Mouse (Mus musculus) neural tube, embryonic 13.5 days (tissue): ENCODE results near the gene Fgfr4. TPM values are rescaled to one million over a fixed set of nuclear protein-coding genes. Genes with fewer than 3 reads are reported as not detected.

Experiments used
- ATAC-seq: fragments of 200-750 bp; cut with Nextera tagmentation; 2 replicates; pipeline ENCODE4 v1.8.0; 2017; ENCODE audit warnings: low read depth, mild to moderate bottlenecking, moderate TSS enrichment, moderate library complexity
- H3K27ac ChIP-seq: fragments of 300-500 bp; sonication (generic); replicated peaks from 2 replicates; pipeline ENCODE4 v1.5.1; 2015; ENCODE audit warnings: moderate library complexity, mild to moderate bottlenecking, inconsistent platforms
- H3K27me3 ChIP-seq: fragments of 300-500 bp; sonication (generic); 2 replicates; pipeline ENCODE4 v1.6.1; 2015; ENCODE audit warnings: mild to moderate bottlenecking, inconsistent platforms
- H3K36me3 ChIP-seq: fragments of 300-500 bp; sonication (generic); 2 replicates; pipeline ENCODE4 v1.6.1; 2015; ENCODE audit warnings: mild to moderate bottlenecking, inconsistent platforms
- H3K4me1 ChIP-seq: fragments of 300-500 bp; sonication (generic); replicated peaks from 2 replicates; pipeline ENCODE4 v1.6.1; 2015; ENCODE audit warnings: inconsistent platforms
- H3K4me2 ChIP-seq: fragments of 300-500 bp; sonication (generic); 2 replicates; pipeline ENCODE4 v1.6.1; 2015; ENCODE audit warnings: inconsistent platforms, mild to moderate bottlenecking, moderate library complexity
- H3K4me3 ChIP-seq: fragments of 300-500 bp; sonication (generic); 2 replicates; pipeline ENCODE4 v1.5.1; 2015; ENCODE audit warnings: mild to moderate bottlenecking, inconsistent platforms
- H3K9ac ChIP-seq: fragments of 300-500 bp; sonication (generic); 2 replicates; pipeline ENCODE4 v1.6.1; 2015; ENCODE audit warnings: moderate library complexity, mild to moderate bottlenecking, inconsistent platforms
- H3K9me3 ChIP-seq: fragments of 300-500 bp; sonication (generic); 2 replicates; pipeline ENCODE4 v1.6.1; 2016; ENCODE audit warnings: inconsistent platforms
- WGBS: fragments of 180-500 bp; shearing (Covaris S2); methylation state at CpG from one replicate; pipeline ENCODE4 v1.1.7; 2015; 5-methylcytosine and 5-hydroxymethylcytosine counted together
- polyA plus RNA-seq: library from polyadenylated mRNA; unstranded; fragments of >200 nt; fragmentation: Nextera tagmentation; extraction: Ambion mirVana; gene quantifications from 2 replicates; pipeline ENCODE4 v1.2.1, GENCODE M21; 2015

Gene Fgfr4
- polyA plus RNA-seq, 1 experiment from 2014 or later = 1.1 TPM

DNA sequence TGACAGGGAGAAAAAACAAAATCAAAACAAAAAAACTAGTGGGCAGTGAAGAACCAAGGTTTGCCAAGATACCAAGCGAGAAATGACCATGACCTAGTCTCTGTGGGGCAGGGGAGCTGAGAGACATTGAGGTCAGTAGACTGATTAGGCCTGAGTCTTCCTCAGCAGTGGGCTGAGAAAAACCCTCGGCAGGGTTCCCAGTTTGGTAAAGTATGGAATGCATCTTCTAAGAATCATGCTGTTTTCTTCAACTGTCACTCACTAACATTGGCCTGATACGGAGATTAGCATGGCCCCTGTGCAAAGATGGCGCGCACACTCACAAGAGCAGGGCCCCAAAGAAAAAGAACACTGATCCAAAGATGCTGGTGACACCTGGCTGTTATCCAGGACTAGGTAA is 1.5 kb downstream of the Fgfr4 start:
- peaks cover 14% of the 10 kb centered on the region for H3K4me1 ChIP-seq
- 87% methylated on average over 5 of the region's 5 CpGs for WGBS
- ATAC-seq = no peak
- H3K36me3 ChIP-seq = no peaks in the 10 kb centered on the region
- H3K9ac ChIP-seq = no peak overlapping the region
- no peaks in the 10 kb centered on the region for H3K9me3 ChIP-seq
- H3K27me3 ChIP-seq = peaks cover 41% of the 10 kb centered on the region
- H3K27ac ChIP-seq = no peak overlapping the region
- no peak overlapping the region for H3K4me2 ChIP-seq
- H3K4me3 ChIP-seq = no peak overlapping the region

DNA sequence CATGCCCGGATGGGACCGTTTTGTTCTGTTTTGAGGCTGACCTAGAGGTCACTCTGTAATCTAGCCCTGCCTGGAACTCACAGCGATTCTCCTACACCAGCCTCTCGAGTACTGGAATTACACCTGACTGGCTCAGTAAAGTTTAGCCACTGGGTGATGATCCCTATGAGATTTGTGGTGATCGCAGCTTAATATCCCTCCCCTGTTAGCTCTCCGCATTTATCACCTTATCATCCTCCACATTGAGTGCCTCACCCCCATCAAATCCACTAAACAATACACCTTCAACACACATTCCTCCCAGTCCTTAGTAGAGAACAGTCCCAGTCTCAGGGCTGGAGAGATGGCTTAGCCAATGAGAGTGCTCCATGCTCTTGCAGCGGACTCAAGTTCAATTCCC is 9.9 kb downstream of the Fgfr4 start:
- WGBS = 70% methylated on average over 7 of the region's 7 CpGs
- ATAC-seq = no peak
- H3K27ac ChIP-seq = no peak overlapping the region
- no peak overlapping the region for H3K4me3 ChIP-seq
- no peaks in the 10 kb centered on the region for H3K27me3 ChIP-seq
- H3K36me3 ChIP-seq = no peaks in the 10 kb centered on the region
- no peak overlapping the region for H3K9ac ChIP-seq
- H3K9me3 ChIP-seq = no peaks in the 10 kb centered on the region
- H3K4me2 ChIP-seq = no peak overlapping the region
- no peaks in the 10 kb centered on the region for H3K4me1 ChIP-seq

DNA sequence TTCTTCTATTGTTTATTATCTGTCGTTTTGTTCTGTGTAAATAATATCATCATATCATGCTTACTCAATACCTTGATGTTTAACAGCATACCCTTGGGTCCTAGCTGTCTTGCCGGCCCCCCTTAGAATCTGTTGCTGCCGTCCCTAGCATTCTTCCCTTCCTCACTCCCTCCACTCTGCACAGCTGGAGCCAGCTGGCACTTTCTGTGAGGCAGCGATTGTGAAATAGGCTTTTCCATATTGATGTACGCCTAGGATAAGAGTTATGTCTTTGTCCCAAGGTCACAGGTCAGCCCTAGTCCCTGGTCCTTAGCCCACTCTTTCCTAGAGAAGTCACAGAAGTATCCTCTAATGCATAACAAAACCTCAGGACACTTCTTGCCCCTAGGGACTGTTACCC is 11.1 kb downstream of the Fgfr4 start:
- Histone ChIP-seq H3K27ac (no peak overlapping the region), H3K9me3 (no peaks in the 10 kb centered on the region), H3K9ac (no peak overlapping the region), H3K27me3 (no peaks in the 10 kb centered on the region), H3K4me3 (no peak overlapping the region), H3K36me3 (no peaks in the 10 kb centered on the region), H3K4me2 (no peak overlapping the region), H3K4me1 (peaks cover 9% of the 10 kb centered on the region)
- no peak for ATAC-seq
- 64% methylated on average over 5 of the region's 5 CpGs for WGBS

DNA sequence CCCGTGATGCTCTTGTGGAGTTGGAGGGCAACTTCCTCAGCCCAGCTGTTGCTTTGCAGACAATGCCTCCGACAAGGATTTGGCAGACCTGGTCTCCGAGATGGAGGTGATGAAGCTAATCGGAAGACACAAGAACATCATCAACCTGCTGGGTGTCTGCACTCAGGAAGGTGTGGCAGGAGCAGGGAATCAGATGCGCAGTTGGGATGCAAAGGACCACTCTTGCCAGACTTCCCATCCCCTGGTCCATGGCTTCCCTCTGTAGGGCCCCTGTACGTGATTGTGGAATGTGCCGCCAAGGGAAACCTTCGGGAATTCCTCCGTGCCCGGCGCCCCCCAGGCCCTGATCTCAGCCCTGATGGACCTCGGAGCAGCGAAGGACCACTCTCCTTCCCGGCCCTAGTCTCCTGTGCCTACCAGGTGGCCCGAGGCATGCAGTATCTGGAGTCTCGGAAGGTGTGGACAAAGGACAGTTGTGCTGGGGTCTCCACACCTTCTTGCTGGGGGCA is 13.4 kb downstream of the Fgfr4 start:
- H3K36me3 ChIP-seq = no peaks in the 10 kb centered on the region
- 94% methylated on average over 16 of the region's 16 CpGs for WGBS
- H3K9me3 ChIP-seq = no peaks in the 10 kb centered on the region
- no peak overlapping the region for H3K9ac ChIP-seq
- ATAC-seq = no peak
- H3K4me3 ChIP-seq = no peak overlapping the region
- H3K4me2 ChIP-seq = no peak overlapping the region
- H3K4me1 ChIP-seq = peaks cover 22% of the 10 kb centered on the region
- no peaks in the 10 kb centered on the region for H3K27me3 ChIP-seq
- H3K27ac ChIP-seq = no peak overlapping the region

DNA sequence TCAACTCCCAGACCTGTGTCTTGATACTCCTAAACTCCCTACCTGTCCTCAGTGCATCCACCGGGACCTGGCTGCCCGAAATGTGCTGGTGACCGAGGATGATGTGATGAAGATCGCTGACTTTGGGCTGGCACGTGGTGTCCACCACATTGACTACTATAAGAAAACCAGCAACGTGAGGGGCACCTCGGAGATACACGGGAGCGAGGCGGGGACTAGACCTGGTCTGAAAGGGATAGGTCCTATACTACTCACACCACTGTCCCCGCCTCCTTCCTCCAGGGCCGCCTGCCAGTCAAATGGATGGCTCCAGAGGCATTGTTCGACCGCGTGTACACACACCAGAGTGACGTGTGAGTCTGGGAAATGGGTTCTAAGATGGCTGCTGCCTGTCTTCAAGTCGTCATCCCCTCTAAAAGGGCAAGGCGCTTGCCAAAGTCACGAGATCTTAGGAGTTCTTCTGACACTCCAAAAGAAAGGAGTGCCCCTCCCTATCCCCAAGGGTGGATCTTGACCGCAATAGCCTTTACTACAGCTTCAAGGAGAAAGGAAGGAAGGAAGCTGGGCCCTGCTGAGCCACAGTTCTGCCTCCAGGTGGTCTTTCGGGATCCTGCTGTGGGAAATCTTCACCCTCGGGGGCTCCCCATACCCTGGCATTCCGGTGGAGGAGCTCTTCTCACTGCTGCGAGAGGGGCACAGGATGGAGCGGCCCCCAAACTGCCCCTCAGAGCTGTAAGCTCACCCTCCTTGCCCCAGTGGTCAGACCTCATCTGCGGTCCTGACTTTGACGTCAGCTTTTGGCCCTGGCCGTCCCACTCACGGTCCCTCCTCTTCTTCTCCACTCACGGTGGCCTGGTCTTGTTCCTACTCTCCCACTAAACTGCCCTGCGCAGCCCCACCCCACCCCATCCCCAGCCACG is 14.6 kb downstream of the Fgfr4 start:
- ATAC-seq = no peak
- whole genome bisulfite sequencing = 88% methylated on average over 32 of the region's 32 CpGs
- Histone ChIP-seq H3K27ac (no peak overlapping the region), H3K9me3 (no peaks in the 10 kb centered on the region), H3K36me3 (no peaks in the 10 kb centered on the region), H3K4me2 (no peak overlapping the region), H3K4me1 (peaks cover 34% of the 10 kb centered on the region), H3K4me3 (no peak overlapping the region), H3K9ac (no peak overlapping the region), H3K27me3 (no peaks in the 10 kb centered on the region)

DNA sequence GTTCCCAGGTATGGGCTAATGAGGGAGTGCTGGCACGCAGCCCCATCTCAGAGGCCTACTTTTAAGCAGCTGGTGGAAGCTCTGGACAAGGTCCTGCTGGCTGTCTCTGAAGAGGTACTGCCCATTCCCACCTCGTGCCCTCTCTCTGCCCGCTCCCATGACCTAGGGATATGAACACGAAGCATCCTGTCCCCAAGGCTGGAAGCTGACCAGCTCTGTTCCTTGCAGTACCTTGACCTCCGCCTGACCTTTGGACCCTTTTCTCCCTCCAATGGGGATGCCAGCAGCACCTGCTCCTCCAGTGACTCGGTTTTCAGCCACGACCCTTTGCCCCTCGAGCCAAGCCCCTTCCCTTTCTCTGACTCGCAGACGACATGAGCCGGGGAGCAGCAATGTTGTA is 15.4 kb downstream of the Fgfr4 start:
- Histone ChIP-seq H3K27ac (no peak overlapping the region), H3K9ac (no peak overlapping the region), H3K4me1 (peaks cover 41% of the 10 kb centered on the region), H3K9me3 (no peaks in the 10 kb centered on the region), H3K36me3 (no peaks in the 10 kb centered on the region), H3K27me3 (no peaks in the 10 kb centered on the region), H3K4me3 (no peak overlapping the region), H3K4me2 (no peak overlapping the region)
- WGBS = 76% methylated on average over 11 of the region's 11 CpGs
- no peak for ATAC-seq

DNA sequence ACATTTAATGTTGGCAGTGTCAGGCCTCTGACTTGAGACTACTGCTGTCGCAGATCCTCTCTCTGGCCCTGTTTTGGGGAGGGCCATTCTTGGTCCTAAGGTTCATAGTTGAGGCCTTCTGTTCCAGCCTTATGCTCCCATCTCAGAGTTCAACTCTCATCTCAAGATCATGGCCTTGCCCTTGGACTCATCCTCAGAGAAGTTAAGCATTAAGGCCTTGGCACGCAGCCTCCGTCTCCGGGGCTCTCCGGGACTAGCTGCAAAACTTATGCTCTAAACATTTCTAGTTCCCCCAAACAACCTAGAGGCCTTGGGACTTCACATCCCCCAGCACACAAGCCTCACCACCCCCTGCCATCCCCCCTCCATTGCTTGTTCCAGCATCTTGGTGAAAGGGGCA is 15.8 kb downstream of the Fgfr4 start:
- Histone ChIP-seq H3K36me3 (no peaks in the 10 kb centered on the region), H3K9ac (0 out of 2 replicates have a peak overlapping the region, but pooled peaks have one; percentile 1), H3K27me3 (no peaks in the 10 kb centered on the region), H3K4me2 (no peak overlapping the region), H3K4me1 (peaks cover 41% of the 10 kb centered on the region), H3K4me3 (no peak overlapping the region), H3K9me3 (no peaks in the 10 kb centered on the region), H3K27ac (peak overlapping the region; percentile 52)
- 95% methylated on average over 5 of the region's 5 CpGs for WGBS
- no peak for ATAC-seq

DNA sequence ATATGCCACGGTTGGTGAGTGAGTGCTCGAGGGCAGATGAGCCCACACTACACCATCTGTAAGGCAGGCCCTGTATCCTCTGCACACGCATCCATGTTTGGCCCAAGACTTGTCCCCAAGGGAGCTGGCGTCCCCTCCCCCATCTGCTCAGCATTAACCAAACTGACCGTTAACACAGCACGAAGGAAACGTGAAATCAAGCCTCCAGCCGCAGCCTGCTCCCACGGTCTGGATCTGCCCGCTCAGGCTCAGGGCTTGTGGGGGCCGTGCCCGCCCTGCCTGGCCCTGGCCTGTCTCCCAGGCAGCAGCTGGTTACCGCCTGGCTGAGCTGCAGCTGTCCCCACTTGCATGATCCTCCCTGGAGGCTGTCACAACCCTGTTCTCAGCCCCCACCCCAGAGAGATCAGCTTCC is 16.5 kb downstream of the Fgfr4 start:
- Histone ChIP-seq H3K4me1 (peaks cover 41% of the 10 kb centered on the region), H3K27me3 (no peaks in the 10 kb centered on the region), H3K4me2 (no peak overlapping the region), H3K4me3 (no peak overlapping the region), H3K36me3 (no peaks in the 10 kb centered on the region), H3K9ac (0 out of 2 replicates have a peak overlapping the region, but pooled peaks have one; percentile 1), H3K27ac (peak overlapping the region; percentile 52), H3K9me3 (no peaks in the 10 kb centered on the region)
- peak; percentile 78 for ATAC-seq
- 33% methylated on average over 13 of the region's 13 CpGs for WGBS

DNA sequence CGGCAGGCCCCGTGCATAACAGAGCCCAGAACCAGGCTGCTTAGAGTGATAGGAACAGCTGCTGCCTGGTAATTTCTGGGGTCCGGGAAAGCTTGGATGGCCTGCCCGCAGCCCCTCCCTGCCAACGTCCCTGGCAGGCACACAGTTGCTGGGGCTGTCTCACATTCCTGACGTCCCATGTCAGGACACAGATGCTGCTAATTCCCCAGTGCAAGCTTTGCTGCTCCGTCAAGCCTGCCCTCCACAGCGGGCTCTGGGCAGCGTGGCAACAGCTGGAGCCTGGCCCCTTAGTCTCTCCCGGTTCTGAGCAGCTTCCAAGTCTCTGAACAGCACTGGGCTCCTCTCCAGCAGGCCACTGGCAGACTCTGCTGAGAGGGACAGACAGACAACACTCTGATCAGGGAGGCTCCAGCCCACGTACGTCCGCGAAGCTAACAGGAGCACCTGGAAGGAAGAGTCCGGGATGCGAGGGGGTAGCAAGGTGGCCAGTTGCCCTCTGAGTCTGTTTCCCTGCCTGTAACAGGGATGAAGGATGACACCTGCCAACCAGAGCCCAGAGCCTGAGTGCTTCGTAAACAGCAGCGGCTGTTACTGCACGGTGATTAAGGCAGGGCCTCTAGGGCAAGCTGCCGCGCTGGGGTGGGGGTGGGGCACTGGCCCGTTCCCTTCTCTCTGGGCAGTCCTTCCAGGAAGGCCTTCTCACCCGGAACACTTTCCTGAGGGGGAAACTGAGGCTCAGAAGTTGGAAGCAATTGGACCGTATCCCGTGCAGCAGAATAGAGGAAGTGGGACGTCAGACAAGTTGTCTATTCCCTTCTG is 19.3 kb downstream of the Fgfr4 start:
- ATAC-seq = peak; percentile 82
- H3K9ac ChIP-seq = 0 out of 2 replicates have a peak overlapping the region, but pooled peaks have one; percentile 43

DNA sequence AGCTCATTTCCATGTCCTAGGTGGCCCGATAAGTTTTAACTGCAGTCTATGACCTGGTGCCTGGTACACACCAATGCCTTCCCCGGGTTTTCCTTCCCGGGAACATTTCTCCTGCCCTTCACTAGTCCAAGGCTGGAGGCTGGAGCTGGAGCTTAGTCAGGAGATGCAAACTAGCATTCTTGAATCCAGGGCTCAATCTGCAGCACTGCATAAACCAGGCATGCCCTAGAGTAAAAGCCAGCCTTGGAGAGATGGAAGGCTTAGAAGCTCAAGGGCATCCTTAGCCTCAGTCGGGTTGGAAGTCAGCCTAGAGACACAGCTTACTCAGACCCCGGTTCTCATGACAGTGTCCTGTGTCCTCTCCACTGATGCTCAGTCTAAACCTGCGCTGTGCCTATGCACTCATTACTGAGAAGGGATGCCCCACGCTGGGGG is 19.9 kb downstream of the Fgfr4 start:
- Histone ChIP-seq H3K4me2 (peak overlapping the region; percentile 44; the same call in 1 of the 2 replicates), H3K9me3 (no peaks in the 10 kb centered on the region), H3K4me1 (peaks cover 41% of the 10 kb centered on the region), H3K9ac (no peak overlapping the region), H3K4me3 (no peak overlapping the region), H3K36me3 (no peaks in the 10 kb centered on the region), H3K27me3 (no peaks in the 10 kb centered on the region), H3K27ac (peak overlapping the region; percentile 77; the same call in 1 of the 2 replicates)
- 53% methylated on average over 7 of the region's 7 CpGs for WGBS
- ATAC-seq = no peak

More for the DNA sequence above, 19.3 kb downstream of the Fgfr4 start:
- peak overlapping the region; percentile 77 for H3K27ac ChIP-seq
- H3K9me3 ChIP-seq = no peaks in the 10 kb centered on the region
- no peaks in the 10 kb centered on the region for H3K27me3 ChIP-seq
- 0 out of 2 replicates have a peak overlapping the region, but pooled peaks have one; percentile 5 for H3K4me3 ChIP-seq
- H3K4me1 ChIP-seq = peaks cover 41% of the 10 kb centered on the region
- peak overlapping the region; percentile 44 for H3K4me2 ChIP-seq
- WGBS = 11% methylated on average over 26 of the region's 26 CpGs
- H3K36me3 ChIP-seq = no peaks in the 10 kb centered on the region

DNA sequence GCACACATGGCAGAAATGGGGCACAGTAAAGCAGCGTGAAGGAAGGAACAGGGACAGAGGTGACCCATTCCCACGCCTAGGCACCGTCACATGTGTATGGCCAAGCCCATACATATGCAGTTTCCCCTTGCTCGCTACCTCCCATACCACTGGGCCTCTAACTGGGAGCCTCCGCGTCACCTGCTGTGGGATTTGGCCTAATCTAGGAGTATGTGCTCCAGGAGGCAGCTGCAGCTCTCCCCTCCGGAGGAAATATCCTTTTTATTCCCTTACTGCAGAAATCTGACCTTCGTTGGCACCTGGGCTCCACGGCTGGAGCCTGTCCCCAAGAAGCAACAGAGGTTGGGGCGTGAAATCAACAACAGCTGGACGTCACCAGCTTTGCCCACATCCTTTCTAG is 21.9 kb downstream of the Fgfr4 start:
- Histone ChIP-seq H3K9ac (no peak overlapping the region), H3K4me3 (no peak overlapping the region), H3K27me3 (no peaks in the 10 kb centered on the region), H3K4me2 (no peak overlapping the region), H3K36me3 (no peaks in the 10 kb centered on the region), H3K9me3 (no peaks in the 10 kb centered on the region), H3K4me1 (peaks cover 24% of the 10 kb centered on the region), H3K27ac (no peak overlapping the region)
- WGBS = 83% methylated on average over 11 of the region's 11 CpGs
- no peak for ATAC-seq

DNA sequence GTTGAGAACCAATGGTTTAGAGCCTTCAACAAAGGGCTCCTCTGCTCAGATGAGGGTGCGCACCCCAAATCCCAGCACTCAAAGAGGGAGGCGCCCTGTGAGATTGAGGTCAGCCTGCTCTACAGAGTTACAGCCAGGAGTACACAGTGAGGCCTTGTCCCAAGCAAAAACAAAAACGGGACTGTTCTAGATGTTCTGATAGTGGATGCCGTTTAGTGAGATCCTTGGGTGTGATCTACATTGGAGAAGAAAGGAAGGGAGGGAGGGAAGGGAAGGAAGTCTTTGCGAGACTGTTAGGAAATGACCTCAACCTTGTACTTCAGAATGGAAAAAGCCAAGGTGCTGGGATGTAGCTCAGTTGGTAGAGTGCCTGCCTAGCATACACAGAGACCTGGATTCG is 23.8 kb downstream of the Fgfr4 start:
- no peak overlapping the region for H3K4me3 ChIP-seq
- no peaks in the 10 kb centered on the region for H3K27me3 ChIP-seq
- no peaks in the 10 kb centered on the region for H3K36me3 ChIP-seq
- WGBS = 88% methylated on average over 6 of the region's 6 CpGs
- no peak overlapping the region for H3K4me2 ChIP-seq
- H3K9me3 ChIP-seq = no peaks in the 10 kb centered on the region
- ATAC-seq = no peak
- peaks cover 15% of the 10 kb centered on the region for H3K4me1 ChIP-seq
- H3K27ac ChIP-seq = no peak overlapping the region
- no peak overlapping the region for H3K9ac ChIP-seq
